Mouse (Mus musculus) forebrain, embryonic 16.5 days (tissue): ENCODE measurements around the gene Lipe. TPM values are rescaled to one million over a fixed set of nuclear protein-coding genes. Genes with fewer than 3 reads are reported as not detected.

ENCODE experiments used
- ATAC-seq: fragments of 200-750 bp; cut with Nextera tagmentation; 2 replicates; pipeline ENCODE4 v1.8.0; 2017; ENCODE audit warnings: mild to moderate bottlenecking, moderate library complexity
- H3K27ac ChIP-seq: fragments of 300-500 bp; sonication (generic); 2 replicates; pipeline ENCODE4 v1.5.1; 2014; ENCODE audit warnings: low read length, control low read depth
- H3K27me3 ChIP-seq: fragments of 300-500 bp; sonication (generic); replicated peaks from 2 replicates; pipeline ENCODE4 v1.6.1; 2014; ENCODE audit warnings: low read length; ENCODE audit not compliant: control insufficient read depth, insufficient read depth
- H3K36me3 ChIP-seq: fragments of 300-500 bp; sonication (generic); 2 replicates; pipeline ENCODE4 v1.6.1; 2014; ENCODE audit not compliant: control insufficient read depth, insufficient read depth
- H3K4me1 ChIP-seq: fragments of 300-500 bp; sonication (generic); replicated peaks from 2 replicates; pipeline ENCODE4 v1.6.1; 2014; ENCODE audit warnings: low read length; ENCODE audit not compliant: control insufficient read depth, insufficient read depth
- H3K4me2 ChIP-seq: fragments of 300-500 bp; sonication (generic); 2 replicates; pipeline ENCODE4 v1.6.1; 2014; ENCODE audit warnings: mild to moderate bottlenecking, low read length, control low read depth
- H3K4me3 ChIP-seq: fragments of 300-500 bp; sonication (generic); replicated peaks from 2 replicates; pipeline ENCODE4 v1.5.1; 2014; ENCODE audit warnings: mild to moderate bottlenecking, low read length, control low read depth
- H3K9ac ChIP-seq: fragments of 300-500 bp; sonication (generic); replicated peaks from 2 replicates; pipeline ENCODE4 v1.6.1; 2014; ENCODE audit warnings: low read depth, low read length, control low read depth
- H3K9me3 ChIP-seq: fragments of 300-500 bp; sonication (generic); 2 replicates; pipeline ENCODE4 v1.6.1; 2016; ENCODE audit warnings: low read length; ENCODE audit not compliant: control insufficient read depth
- WGBS: fragments of 180-500 bp; shearing (Covaris S2); extraction: QIAGEN DNeasy Blood & Tissue Kit; methylation state at CpG from one replicate; pipeline ENCODE4 v1.1.7; 2014; 5-methylcytosine and 5-hydroxymethylcytosine counted together
- polyA plus RNA-seq: library from polyadenylated mRNA; unstranded; fragments of >200 nt; fragmentation: Nextera tagmentation; extraction: Ambion mirVana; gene quantifications from 2 replicates; pipeline ENCODE4 v1.2.1, GENCODE M21; 2015

Gene Lipe
- polyA plus RNA-seq, 1 experiment from 2014 or later = 18.5 TPM

- no peak for ATAC-seq
- no peak overlapping the region for H3K4me2 ChIP-seq
- no peak overlapping the region for H3K9ac ChIP-seq
- H3K4me1 ChIP-seq = no peaks in the 10 kb centered on the region
- no peak overlapping the region for H3K4me3 ChIP-seq
- no peaks in the 10 kb centered on the region for H3K9me3 ChIP-seq
- no peaks in the 10 kb centered on the region for H3K27me3 ChIP-seq
- H3K36me3 ChIP-seq = no peaks in the 10 kb centered on the region
- H3K27ac ChIP-seq = no peak overlapping the region
- 91% methylated on average over 4 of the region's 4 CpGs for WGBS
These were observed 21.4 kb upstream of the Lipe start for GRCm38 (mm10) chr7:25419943-25420342.

- Histone ChIP-seq H3K36me3 (no peaks in the 10 kb centered on the region), H3K27me3 (no peaks in the 10 kb centered on the region), H3K27ac (no peak overlapping the region), H3K4me2 (no peak overlapping the region), H3K9ac (no peak overlapping the region), H3K9me3 (no peaks in the 10 kb centered on the region), H3K4me3 (no peak overlapping the region), H3K4me1 (no peaks in the 10 kb centered on the region)
- no peak for ATAC-seq
- WGBS = 88% methylated on average over 8 of the region's 8 CpGs
These were observed 21.0 kb upstream of the Lipe start for GRCm38 (mm10) chr7:25419536-25419935.

- Histone ChIP-seq H3K4me2 (no peak overlapping the region), H3K9ac (no peak overlapping the region), H3K4me1 (no peaks in the 10 kb centered on the region), H3K36me3 (no peaks in the 10 kb centered on the region), H3K27ac (no peak overlapping the region), H3K4me3 (no peak overlapping the region), H3K27me3 (no peaks in the 10 kb centered on the region), H3K9me3 (no peaks in the 10 kb centered on the region)
- 65% methylated on average over 1 of the region's 1 CpGs for WGBS
- ATAC-seq = no peak
These were observed 19.1 kb upstream of the Lipe start for GRCm38 (mm10) chr7:25417597-25417996.

- 33% methylated on average over 7 of the region's 7 CpGs for WGBS
- H3K4me3 ChIP-seq = no peak within 1 kb of the TSS
These were observed 14.4 kb upstream of the Lipe start, which contains the start of gene Cxcl17 for GRCm38 (mm10) chr7:25412833-25413441. Cxcl17 (minus strand) TSS chr7:25412886.

GRCm38 (mm10) chr7:25411861-25412260 lies 13.4 kb upstream of the Lipe start:
- Histone ChIP-seq H3K27ac (no peak overlapping the region), H3K9me3 (no peaks in the 10 kb centered on the region), H3K4me1 (no peaks in the 10 kb centered on the region), H3K36me3 (no peaks in the 10 kb centered on the region), H3K9ac (no peak overlapping the region), H3K27me3 (no peaks in the 10 kb centered on the region), H3K4me3 (no peak overlapping the region), H3K4me2 (no peak overlapping the region)
- ATAC-seq = no peak
- WGBS = 88% methylated on average over 3 of the region's 3 CpGs

More at GRCm38 (mm10) chr7:25412833-25413441, 14.4 kb upstream of the Lipe start, which contains the start of gene Cxcl17:
- Histone ChIP-seq H3K36me3 (no peaks in the 10 kb centered on the region), H3K9ac (no peak within 1 kb of the TSS), H3K27me3 (no peaks in the 10 kb centered on the region), H3K9me3 (no peaks in the 10 kb centered on the region), H3K4me2 (no peak within 1 kb of the TSS), H3K4me1 (no peaks in the 10 kb centered on the region), H3K27ac (no peak within 1 kb of the TSS)
- ATAC-seq = no peak

- Histone ChIP-seq H3K27me3 (no peaks in the 10 kb centered on the region), H3K4me2 (no peak overlapping the region), H3K9me3 (no peaks in the 10 kb centered on the region), H3K36me3 (no peaks in the 10 kb centered on the region), H3K4me1 (no peaks in the 10 kb centered on the region), H3K9ac (no peak overlapping the region), H3K27ac (no peak overlapping the region), H3K4me3 (no peak overlapping the region)
- no peak for ATAC-seq
- WGBS = 81% methylated on average over 1 of the region's 1 CpGs
These were observed 12.6 kb upstream of the Lipe start for GRCm38 (mm10) chr7:25410969-25411615.

GRCm38 (mm10) chr7:25409114-25409760 lies 10.7 kb upstream of the Lipe start:
- Histone ChIP-seq H3K4me2 (no peak overlapping the region), H3K4me3 (no peak overlapping the region), H3K27me3 (no peaks in the 10 kb centered on the region), H3K9ac (no peak overlapping the region), H3K4me1 (no peaks in the 10 kb centered on the region), H3K36me3 (no peaks in the 10 kb centered on the region), H3K9me3 (no peaks in the 10 kb centered on the region), H3K27ac (no peak overlapping the region)
- 45% methylated on average over 4 of the region's 4 CpGs for WGBS
- ATAC-seq = no peak

- no peak overlapping the region for H3K4me2 ChIP-seq
- H3K9ac ChIP-seq = no peak overlapping the region
- H3K27me3 ChIP-seq = no peaks in the 10 kb centered on the region
- no peak for ATAC-seq
- WGBS = 92% methylated on average over 7 of the region's 7 CpGs
- no peaks in the 10 kb centered on the region for H3K36me3 ChIP-seq
- no peaks in the 10 kb centered on the region for H3K9me3 ChIP-seq
- no peak overlapping the region for H3K27ac ChIP-seq
- no peaks in the 10 kb centered on the region for H3K4me1 ChIP-seq
- H3K4me3 ChIP-seq = no peak overlapping the region
These were observed 8.0 kb upstream of the Lipe start for GRCm38 (mm10) chr7:25406468-25406867.

GRCm38 (mm10) chr7:25402671-25403101 lies 4.2 kb upstream of the Lipe start:
- Histone ChIP-seq H3K9ac (no peak overlapping the region), H3K9me3 (no peaks in the 10 kb centered on the region), H3K27me3 (no peaks in the 10 kb centered on the region), H3K4me3 (no peak overlapping the region), H3K4me1 (no peaks in the 10 kb centered on the region), H3K27ac (no peak overlapping the region), H3K36me3 (no peaks in the 10 kb centered on the region), H3K4me2 (no peak overlapping the region)
- 0% methylated on average over 2 of the region's 2 CpGs for WGBS
- ATAC-seq = no peak
